Mouse (Mus musculus) adrenal gland (tissue): ENCODE results near the gene Asic5.

Experiments used
- intact Hi-C: fragments of 180-260 bp; cut with DNase I; formaldehyde crosslinking; loops from one replicate; pipeline ENCODE4 v1.15.1; 2025

Gene Asic5

GRCm38 (mm10) chr3:81995988-81996387, 13.9 kb downstream of the Asic5 start:
- intact Hi-C loops = loop anchor here (2.0 kb wide), 1 partner anchor 33 kb away; no protein-coding TSS in a partner anchor

- intact Hi-C loops = no loop called here
Measured at GRCm38 (mm10) chr3:82007002-82007401, 24.9 kb downstream of the Asic5 start.

- intact Hi-C loops = no loop called here
Measured at GRCm38 (mm10) chr3:82014148-82014703, 32.1 kb downstream of the Asic5 start.

GRCm38 (mm10) chr3:82022421-82022920, 40.4 kb downstream of the Asic5 start:
- intact Hi-C loops = loop anchor here (10.0 kb wide), 1 partner anchor 88 kb away; the partner anchor contains the start of gene Ctso

GRCm38 (mm10) chr3:82023065-82023464, 41.0 kb downstream of the Asic5 start:
- intact Hi-C loops = loop anchor here (10.0 kb wide), 1 partner anchor 88 kb away; the partner anchor contains the start of gene Ctso

- intact Hi-C loops = loop anchor here (10.0 kb wide), 1 partner anchor 92 kb away; the partner anchor contains the start of gene Ctso
Measured at GRCm38 (mm10) chr3:82027286-82027685, 45.2 kb downstream of the Asic5 start.

- intact Hi-C loops = loop anchor here (2.0 to 10.0 kb wide), 2 partner anchors 32 to 94 kb away; partner anchors contain the start of gene Ctso
Measured at GRCm38 (mm10) chr3:82029229-82029628, 47.1 kb downstream of the Asic5 start.

GRCm38 (mm10) chr3:82030008-82030748, 48.1 kb downstream of the Asic5 start:
- intact Hi-C loops = no loop called here

- intact Hi-C loops = no loop called here
Measured at GRCm38 (mm10) chr3:82036262-82037044, 54.4 kb downstream of the Asic5 start.

GRCm38 (mm10) chr3:82043676-82044075, 61.6 kb downstream of the Asic5 start:
- intact Hi-C loops = no loop called here

- intact Hi-C loops = no loop called here
Measured at GRCm38 (mm10) chr3:82044902-82045301, 62.8 kb downstream of the Asic5 start.

GRCm38 (mm10) chr3:82046087-82046486, 64.0 kb downstream of the Asic5 start:
- intact Hi-C loops = loop anchor here (2.0 kb wide), 2 partner anchors 161 to 287 kb away; no protein-coding TSS in a partner anchor

GRCm38 (mm10) chr3:82047100-82047753, 65.1 kb downstream of the Asic5 start:
- intact Hi-C loops = loop anchor here (2.0 kb wide), 2 partner anchors 160 to 286 kb away; no protein-coding TSS in a partner anchor

GRCm38 (mm10) chr3:82048078-82048477, 66.0 kb downstream of the Asic5 start:
- intact Hi-C loops = no loop called here

GRCm38 (mm10) chr3:82048681-82049080, 66.6 kb downstream of the Asic5 start:
- intact Hi-C loops = no loop called here

- intact Hi-C loops = no loop called here
Measured at GRCm38 (mm10) chr3:82051468-82051867, 69.4 kb downstream of the Asic5 start.

GRCm38 (mm10) chr3:82052029-82052428, 69.9 kb downstream of the Asic5 start:
- intact Hi-C loops = no loop called here

- intact Hi-C loops = no loop called here
Measured at GRCm38 (mm10) chr3:82054283-82054974, 72.3 kb downstream of the Asic5 start.

- intact Hi-C loops = no loop called here
Measured at GRCm38 (mm10) chr3:82057201-82057600, 75.1 kb downstream of the Asic5 start.
